Mouse (Mus musculus) limb, embryonic 12.5 days (tissue): Measurements from ENCODE around the gene Wnk4. TPM values are rescaled to one million over a fixed set of nuclear protein-coding genes. Genes with fewer than 3 reads are reported as not detected.

Experiments used
- ATAC-seq: fragments of 200-750 bp; cut with Nextera tagmentation; 2 replicates; pipeline ENCODE4 v1.8.0; 2017; ENCODE audit warnings: low read depth, moderate TSS enrichment; ENCODE audit not compliant: insufficient number of reproducible peaks, insufficient read depth, low FRiP score, low TSS enrichment
- H3K27ac ChIP-seq: fragments of 300-500 bp; sonication (generic); 2 replicates; pipeline ENCODE4 v1.5.1; 2016; ENCODE audit warnings: mild to moderate bottlenecking, moderate library complexity
- H3K27me3 ChIP-seq: fragments of 300-500 bp; sonication (generic); 2 replicates; pipeline ENCODE4 v1.6.1; 2016; ENCODE audit warnings: mild to moderate bottlenecking, moderate library complexity
- H3K36me3 ChIP-seq: fragments of 300-500 bp; sonication (generic); 2 replicates; pipeline ENCODE4 v1.6.1; 2016; ENCODE audit warnings: mild to moderate bottlenecking, moderate library complexity
- H3K4me1 ChIP-seq: fragments of 300-500 bp; sonication (generic); replicated peaks from 2 replicates; pipeline ENCODE4 v1.6.1; 2016
- H3K4me2 ChIP-seq: fragments of 300-500 bp; sonication (generic); 2 replicates; pipeline ENCODE4 v1.6.1; 2016; ENCODE audit warnings: mild to moderate bottlenecking, moderate library complexity
- H3K4me3 ChIP-seq: fragments of 300-500 bp; sonication (generic); replicated peaks from 2 replicates; pipeline ENCODE4 v1.5.1; 2016; ENCODE audit warnings: mild to moderate bottlenecking
- H3K9ac ChIP-seq: fragments of 300-500 bp; sonication (generic); replicated peaks from 2 replicates; pipeline ENCODE4 v1.6.1; 2016; ENCODE audit warnings: mild to moderate bottlenecking, moderate library complexity
- H3K9me3 ChIP-seq: fragments of 300-500 bp; sonication (generic); 2 replicates; pipeline ENCODE4 v1.6.1; 2016; ENCODE audit warnings: mild to moderate bottlenecking, moderate library complexity
- WGBS: fragments of 180-500 bp; shearing (Covaris S2); methylation state at CpG from one replicate; pipeline ENCODE4 v1.1.7; 2016; 5-methylcytosine and 5-hydroxymethylcytosine counted together
- polyA plus RNA-seq: library from polyadenylated mRNA; unstranded; fragments of >200 nt; fragmentation: Nextera tagmentation; extraction: Ambion mirVana; gene quantifications from 2 replicates; pipeline ENCODE4 v1.2.1, GENCODE M21; 2016

Wnk4 gene
- polyA plus RNA-seq, 1 experiment from 2014 or later = 9.4 TPM

DNA sequence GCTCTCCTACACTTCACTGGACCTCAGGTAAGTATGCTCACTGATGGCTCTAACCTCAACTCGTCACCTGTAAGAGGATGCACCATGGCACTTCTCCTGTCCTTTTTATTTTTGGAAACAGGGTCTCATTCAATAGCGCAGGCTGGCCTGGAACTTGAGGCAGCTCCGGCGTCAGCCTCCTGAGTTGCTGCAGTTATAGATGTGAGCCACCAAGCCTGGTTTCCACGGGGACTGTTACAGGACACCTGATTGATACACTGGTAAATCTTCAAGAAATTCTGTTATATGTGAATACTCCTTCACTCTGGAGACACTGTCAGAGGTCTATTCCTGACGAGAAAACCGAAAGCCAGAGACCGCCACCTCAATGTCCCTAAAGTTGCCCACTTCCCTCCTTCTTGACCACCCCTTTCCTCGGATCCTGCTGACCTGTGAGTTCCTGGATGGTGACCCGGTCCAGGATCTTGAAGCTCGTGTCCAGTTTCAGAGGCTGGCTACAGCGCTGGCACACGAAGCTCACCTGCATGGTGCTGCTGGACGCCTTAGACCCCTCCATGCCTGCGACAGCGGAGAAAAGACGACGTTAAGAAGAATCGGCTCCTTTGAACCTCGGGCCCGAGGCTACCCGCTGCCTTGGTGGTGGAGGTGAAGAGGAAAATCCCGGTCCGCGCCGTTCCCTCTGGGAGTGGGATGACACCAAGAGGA lies 41.1 kb downstream of the Wnk4 start:
- Histone ChIP-seq H3K27me3 (no peaks in the 10 kb centered on the region), H3K9me3 (no peaks in the 10 kb centered on the region), H3K4me2 (peak overlapping the region; percentile 98), H3K4me3 (peak overlapping the region; percentile 89), H3K4me1 (peaks cover 11% of the 10 kb centered on the region), H3K9ac (peak overlapping the region; percentile 83), H3K36me3 (peaks cover 35% of the 10 kb centered on the region), H3K27ac (peak overlapping the region; percentile 35; the same call in 1 of the 2 replicates)
- 15% methylated on average over 26 of the region's 26 CpGs for WGBS
- ATAC-seq = no peak

DNA sequence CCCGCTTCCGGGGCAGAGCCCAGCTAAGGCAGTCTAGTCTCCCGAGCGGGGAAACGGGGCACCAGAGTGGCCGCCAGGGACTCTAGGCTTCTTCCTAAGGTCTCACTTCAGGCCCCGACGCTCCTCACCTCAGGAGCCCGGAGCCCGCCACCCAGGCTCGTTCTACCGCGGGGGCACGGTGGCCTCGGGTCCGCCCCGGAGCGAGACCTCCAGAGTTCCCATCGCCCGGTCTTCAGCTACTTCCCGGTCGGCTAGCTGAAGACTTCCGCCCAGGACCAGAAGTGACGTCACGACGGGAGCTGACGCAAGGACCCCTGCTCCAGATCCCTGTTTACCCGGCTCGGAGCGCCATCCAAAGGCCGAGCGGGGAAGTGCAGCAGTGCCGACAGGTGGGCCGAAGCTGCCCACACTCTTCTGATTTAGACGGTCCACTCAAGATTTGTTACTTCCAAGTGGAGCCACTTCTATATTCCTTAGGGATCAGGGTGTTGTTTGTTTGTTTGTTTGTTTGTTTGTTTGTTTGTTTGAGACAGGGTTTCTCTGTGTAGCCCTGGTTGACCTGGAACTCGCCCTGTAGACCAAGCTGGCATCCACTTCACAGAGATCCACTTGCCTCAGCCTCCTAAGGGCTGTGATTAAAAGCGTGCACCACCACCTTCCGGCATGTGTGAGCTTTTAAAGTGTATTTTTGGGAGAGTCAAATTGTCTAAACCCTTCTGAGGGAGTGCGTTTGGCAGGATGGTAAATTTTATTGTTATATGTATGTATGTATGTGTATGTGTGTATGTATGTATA lies 41.8 kb downstream of the Wnk4 start, which contains the start of gene Becn1:
Gene Becn1 (minus strand): TSS at position 283 of the 795 bp plus-strand sequence.
- peak; percentile 90 for ATAC-seq
- Histone ChIP-seq H3K9me3 (no peaks in the 10 kb centered on the region), H3K9ac (peak within 1 kb of the TSS; percentile 83), H3K4me3 (peak within 1 kb of the TSS; percentile 89), H3K4me1 (peaks cover 11% of the 10 kb centered on the region), H3K4me2 (peak within 1 kb of the TSS; percentile 98), H3K27ac (peak within 1 kb of the TSS; percentile 35; the same call in 1 of the 2 replicates), H3K27me3 (no peaks in the 10 kb centered on the region), H3K36me3 (peaks cover 28% of the 10 kb centered on the region)
- 7% methylated on average over 39 of the region's 39 CpGs for WGBS

DNA sequence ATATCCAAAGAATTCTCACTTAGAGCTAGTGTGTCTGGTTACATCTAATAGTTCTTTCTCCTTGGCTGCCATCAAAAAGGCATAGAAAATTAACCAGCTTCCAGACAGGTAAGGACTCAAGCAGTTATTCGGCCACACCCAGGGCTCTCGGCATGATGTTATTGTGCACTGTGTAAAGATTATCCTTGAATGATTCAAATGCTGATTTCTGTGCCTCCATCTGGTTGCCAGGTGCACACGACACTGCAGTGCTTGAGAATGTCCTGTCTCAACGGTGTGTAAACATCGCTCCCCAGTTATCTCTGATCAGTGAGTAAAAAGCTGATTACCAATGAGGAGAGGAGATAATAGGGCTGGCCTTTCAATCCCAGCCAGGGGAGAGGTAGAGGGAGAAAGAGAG lies 47.4 kb downstream of the Wnk4 start:
- 49% methylated on average over 5 of the region's 5 CpGs for WGBS
- Histone ChIP-seq H3K9ac (no peak overlapping the region), H3K4me2 (no peak overlapping the region), H3K27ac (no peak overlapping the region), H3K4me3 (no peak overlapping the region), H3K27me3 (no peaks in the 10 kb centered on the region), H3K9me3 (no peaks in the 10 kb centered on the region), H3K4me1 (no peaks in the 10 kb centered on the region), H3K36me3 (no peaks in the 10 kb centered on the region)
- ATAC-seq = no peak

DNA sequence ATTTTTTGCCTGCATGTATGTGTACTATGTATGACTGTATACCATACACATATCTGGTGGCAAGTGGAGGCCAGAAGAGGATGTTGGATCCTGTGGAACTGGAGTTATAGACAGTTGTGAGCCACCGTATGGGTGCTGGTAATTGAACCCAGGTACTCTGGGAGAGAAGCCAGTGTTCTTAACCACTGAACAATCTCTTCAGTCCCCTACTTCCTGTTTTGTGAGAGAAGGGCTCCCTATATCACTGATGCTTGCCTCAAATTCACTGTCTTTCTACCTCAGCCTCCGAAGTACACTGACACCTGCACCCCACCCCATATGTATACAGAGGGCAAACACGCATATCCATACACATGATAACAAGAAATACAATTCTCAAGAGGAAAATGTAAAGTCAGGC lies 50.7 kb downstream of the Wnk4 start:
- Histone ChIP-seq H3K4me3 (no peak overlapping the region), H3K27ac (no peak overlapping the region), H3K4me2 (no peak overlapping the region), H3K36me3 (no peaks in the 10 kb centered on the region), H3K4me1 (no peaks in the 10 kb centered on the region), H3K9ac (no peak overlapping the region), H3K9me3 (no peaks in the 10 kb centered on the region), H3K27me3 (no peaks in the 10 kb centered on the region)
- no peak for ATAC-seq
- WGBS = 93% methylated on average over 3 of the region's 3 CpGs

DNA sequence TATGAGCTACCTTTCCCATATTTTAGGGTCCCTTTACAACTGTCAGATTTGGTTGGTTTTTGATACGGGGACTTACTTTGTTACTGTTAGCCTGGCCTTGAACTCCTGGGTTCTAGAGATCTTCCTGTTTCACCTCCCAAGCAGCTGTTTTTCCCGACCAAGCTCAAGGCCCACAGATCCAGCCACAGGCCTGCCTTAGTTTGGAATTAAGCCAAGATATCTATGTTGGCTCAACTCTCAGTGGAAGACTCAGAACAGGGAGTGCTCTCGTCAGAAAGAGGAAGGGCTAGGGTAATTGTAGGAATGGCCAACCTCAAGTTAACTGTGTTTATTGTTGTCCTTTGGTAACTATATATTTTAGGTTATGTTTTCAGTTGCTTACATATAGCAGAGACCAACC lies 51.8 kb downstream of the Wnk4 start:
- ATAC-seq = no peak
- peaks cover 6% of the 10 kb centered on the region for H3K4me1 ChIP-seq
- 79% methylated on average over 3 of the region's 3 CpGs for WGBS
- no peaks in the 10 kb centered on the region for H3K27me3 ChIP-seq
- no peak overlapping the region for H3K9ac ChIP-seq
- H3K4me2 ChIP-seq = no peak overlapping the region
- H3K36me3 ChIP-seq = no peaks in the 10 kb centered on the region
- H3K27ac ChIP-seq = no peak overlapping the region
- no peaks in the 10 kb centered on the region for H3K9me3 ChIP-seq
- no peak overlapping the region for H3K4me3 ChIP-seq

DNA sequence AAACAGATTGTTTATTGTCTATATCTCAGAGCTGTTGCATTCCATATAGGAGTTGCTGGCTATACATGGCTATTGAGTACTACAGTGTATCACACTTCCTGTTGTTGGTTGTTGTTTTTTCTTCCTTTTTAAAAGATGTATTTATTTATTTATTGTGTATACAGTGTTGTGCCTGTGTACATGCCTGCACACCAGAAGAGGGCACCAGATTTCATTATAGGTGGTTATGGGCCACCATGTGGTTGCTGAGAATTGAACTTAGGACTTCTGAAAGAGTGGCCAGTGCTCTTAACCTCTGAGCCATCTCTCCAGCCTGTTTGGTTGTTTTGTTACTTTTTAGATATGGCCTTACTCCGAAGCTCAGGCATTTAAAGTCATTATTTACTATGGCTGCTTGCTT lies 54.2 kb downstream of the Wnk4 start:
- Histone ChIP-seq H3K9ac (no peak overlapping the region), H3K4me3 (no peak overlapping the region), H3K27me3 (no peaks in the 10 kb centered on the region), H3K9me3 (no peaks in the 10 kb centered on the region), H3K36me3 (peaks cover 21% of the 10 kb centered on the region), H3K4me2 (no peak overlapping the region), H3K4me1 (peaks cover 11% of the 10 kb centered on the region), H3K27ac (no peak overlapping the region)
- no peak for ATAC-seq
- WGBS = 94% methylated on average over 1 of the region's 1 CpGs

DNA sequence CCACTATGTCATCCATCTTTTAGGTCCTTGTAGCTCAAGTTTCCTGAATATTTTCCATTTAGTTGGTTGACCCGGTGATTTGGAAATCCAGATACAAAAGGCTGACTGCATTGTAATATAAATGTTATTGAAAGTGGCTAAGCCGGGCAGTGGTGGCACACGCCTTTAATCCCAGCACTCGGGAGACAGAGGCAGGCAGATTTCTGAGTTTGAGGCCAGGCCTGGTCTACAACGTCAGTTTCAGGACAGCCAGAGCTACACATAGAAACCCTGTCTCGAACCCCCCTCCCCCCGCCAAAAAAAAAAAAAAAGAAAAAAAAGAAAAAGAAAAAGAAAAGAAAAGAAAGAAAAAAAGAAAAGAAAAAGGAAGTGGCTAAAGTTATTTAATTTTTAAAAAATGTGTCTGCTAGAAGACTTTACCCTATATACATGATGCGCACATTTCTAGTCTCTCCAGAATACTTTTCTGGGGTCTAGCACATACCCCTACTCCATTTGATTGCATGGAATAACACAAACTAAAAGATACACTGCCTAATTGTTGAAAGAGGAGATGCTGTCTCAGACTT lies 54.8 kb downstream of the Wnk4 start:
- no peak for ATAC-seq
- peak overlapping the region; percentile 97 for H3K4me3 ChIP-seq
- peak overlapping the region; percentile 98 for H3K4me2 ChIP-seq
- WGBS = 79% methylated on average over 8 of the region's 8 CpGs
- peak overlapping the region; percentile 66; the same call in 1 of the 2 replicates for H3K27ac ChIP-seq
- no peaks in the 10 kb centered on the region for H3K27me3 ChIP-seq
- peaks cover 27% of the 10 kb centered on the region for H3K36me3 ChIP-seq
- peak overlapping the region; percentile 85; the same call in 1 of the 2 replicates for H3K9ac ChIP-seq
- peaks cover 11% of the 10 kb centered on the region for H3K4me1 ChIP-seq
- H3K9me3 ChIP-seq = no peaks in the 10 kb centered on the region

DNA sequence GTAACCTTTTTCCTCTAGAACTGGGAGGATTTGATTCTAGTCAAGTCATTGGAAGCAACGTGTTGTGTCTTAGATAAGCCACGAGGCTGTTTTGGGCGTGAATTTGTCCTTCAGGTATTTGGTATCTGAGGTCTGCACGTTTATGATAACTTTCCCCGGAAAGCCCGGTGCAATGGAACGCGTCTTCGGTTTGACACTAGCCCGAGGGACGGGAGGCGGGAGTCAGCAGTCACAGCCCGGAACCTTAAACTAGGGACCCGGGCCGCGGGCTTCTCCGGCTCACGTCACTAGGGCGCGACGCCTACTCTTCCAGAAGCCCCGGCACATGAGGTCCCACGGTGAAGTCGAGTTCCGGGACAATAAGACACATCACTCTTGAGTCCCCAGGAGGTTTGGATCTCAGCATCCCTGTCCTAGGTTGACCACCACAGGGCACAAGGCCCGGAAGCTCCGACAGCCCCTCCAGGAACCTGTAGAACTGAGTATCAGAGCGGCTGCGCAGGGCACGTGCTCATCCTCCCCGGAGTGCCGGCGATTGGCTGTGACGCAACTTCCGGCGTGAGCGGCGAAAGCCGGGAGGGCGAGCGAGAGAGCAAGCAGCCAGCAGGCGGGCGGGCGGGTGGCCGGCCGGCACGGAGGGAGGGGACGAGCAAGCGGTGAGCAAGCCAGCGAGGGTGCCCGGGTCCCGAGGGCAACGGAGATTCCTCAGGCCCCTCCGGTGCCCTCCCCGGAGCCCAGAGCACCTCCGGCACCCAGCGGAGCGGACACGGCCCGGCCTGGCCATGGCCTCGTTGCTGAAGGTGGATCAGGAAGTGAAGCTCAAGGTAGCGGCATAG lies 55.5 kb downstream of the Wnk4 start, which contains the start of gene Psme3:
Gene Psme3 (plus strand): TSS at position 549 of the 836 bp plus-strand sequence.
- no peaks in the 10 kb centered on the region for H3K9me3 ChIP-seq
- peak within 1 kb of the TSS; percentile 97 for H3K4me3 ChIP-seq
- peaks cover 11% of the 10 kb centered on the region for H3K4me1 ChIP-seq
- under 1% methylated on average over 62 of the region's 62 CpGs for WGBS
- peak; percentile 87 for ATAC-seq
- peaks cover 34% of the 10 kb centered on the region for H3K36me3 ChIP-seq
- H3K4me2 ChIP-seq = peak within 1 kb of the TSS; percentile 98
- H3K27ac ChIP-seq = peak within 1 kb of the TSS; percentile 66
- peak within 1 kb of the TSS; percentile 85 for H3K9ac ChIP-seq
- no peaks in the 10 kb centered on the region for H3K27me3 ChIP-seq

DNA sequence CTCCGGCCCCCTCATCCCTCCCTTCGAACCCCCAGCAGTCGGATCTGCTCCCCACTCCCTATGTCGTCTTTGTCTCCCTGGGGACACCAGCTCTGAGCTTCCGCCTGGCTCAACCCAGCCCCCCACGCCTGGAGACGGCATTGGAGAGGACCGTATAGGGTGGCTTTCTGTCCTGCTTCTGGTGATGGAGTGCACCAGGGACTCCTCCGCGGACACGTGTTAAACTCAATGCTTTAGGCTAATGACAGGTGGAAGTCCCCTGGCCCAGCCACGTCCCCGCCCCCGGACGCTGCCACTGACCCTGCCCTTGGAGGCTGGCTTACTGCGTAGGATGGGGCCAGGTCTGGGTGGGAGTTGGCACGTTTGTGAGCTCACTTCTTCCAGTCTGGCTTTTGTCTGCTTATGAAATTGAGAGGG lies 56.1 kb downstream of the Wnk4 start:
- H3K9me3 ChIP-seq = no peaks in the 10 kb centered on the region
- no peaks in the 10 kb centered on the region for H3K27me3 ChIP-seq
- peaks cover 11% of the 10 kb centered on the region for H3K4me1 ChIP-seq
- H3K9ac ChIP-seq = peak overlapping the region; percentile 85
- H3K36me3 ChIP-seq = peaks cover 40% of the 10 kb centered on the region
- H3K27ac ChIP-seq = peak overlapping the region; percentile 66
- WGBS = under 1% methylated on average over 17 of the region's 17 CpGs
- H3K4me3 ChIP-seq = peak overlapping the region; percentile 97
- H3K4me2 ChIP-seq = peak overlapping the region; percentile 98
- ATAC-seq = 0 out of 2 replicates have a peak, but pooled peaks have one; percentile 22

DNA sequence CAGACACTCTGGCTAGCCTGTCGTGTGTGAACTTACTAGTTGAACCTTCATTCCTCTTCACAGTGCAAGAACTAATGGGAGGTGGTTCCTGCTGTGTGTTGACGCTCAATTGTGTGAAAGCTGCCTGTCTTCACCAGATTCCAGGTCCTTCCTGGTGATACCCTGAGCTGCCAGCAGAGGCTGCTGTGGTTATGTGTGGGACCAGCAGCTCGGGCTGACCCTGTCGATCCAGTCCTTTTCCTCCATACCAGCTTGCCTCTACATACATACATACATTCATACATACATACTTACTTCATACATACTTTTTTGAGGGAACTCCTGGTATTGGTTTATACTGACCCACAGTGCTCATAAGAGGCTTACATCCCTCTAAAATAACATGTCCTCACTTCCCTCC lies 63.2 kb downstream of the Wnk4 start:
- Histone ChIP-seq H3K4me1 (no peaks in the 10 kb centered on the region), H3K4me3 (no peak overlapping the region), H3K36me3 (peaks cover 79% of the 10 kb centered on the region), H3K27me3 (no peaks in the 10 kb centered on the region), H3K9me3 (no peaks in the 10 kb centered on the region), H3K9ac (no peak overlapping the region), H3K4me2 (no peak overlapping the region), H3K27ac (no peak overlapping the region)
- no peak for ATAC-seq
- 21% methylated on average over 4 of the region's 4 CpGs for whole genome bisulfite sequencing
